Mouse (Mus musculus) hindlimb bud, embryonic 11.5 days (tissue): ENCODE results near the gene Ctsl.

Experiments
- DNase-seq: peaks from one replicate; pipeline ENCODE4 v3.0.0-alpha.2; 2012; ENCODE audit warnings: low read depth, low spot score; ENCODE audit errors: extremely low spot score

Ctsl gene

DNA sequence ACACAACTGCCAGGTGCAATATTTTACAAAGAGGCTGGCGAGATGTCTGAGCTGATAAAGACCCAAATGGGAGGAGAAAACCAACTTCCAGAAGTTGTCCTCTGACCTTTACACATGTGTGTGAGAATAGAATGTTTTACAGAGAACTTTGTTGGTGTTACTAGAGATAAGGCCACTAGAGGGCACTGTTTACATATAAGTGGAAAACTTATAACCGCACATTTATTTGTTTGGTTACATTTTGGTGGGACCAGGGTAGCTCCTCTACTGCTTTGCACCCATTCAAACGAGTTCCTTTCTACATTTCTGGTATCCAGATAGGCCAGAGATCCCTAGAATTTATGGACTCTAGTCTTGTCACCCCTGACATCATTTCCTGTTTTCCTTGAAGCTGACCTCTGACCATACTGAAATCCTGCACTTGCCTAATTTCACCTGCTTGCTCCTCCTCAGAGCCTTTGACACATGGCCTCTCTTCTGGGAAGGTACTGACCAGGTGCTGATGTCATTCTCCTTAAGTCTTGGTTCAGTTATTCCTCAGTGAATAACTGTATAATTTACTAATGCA, 55.1 kb downstream of the Ctsl start:
- DNase-seq, result peak; percentile 73

DNA sequence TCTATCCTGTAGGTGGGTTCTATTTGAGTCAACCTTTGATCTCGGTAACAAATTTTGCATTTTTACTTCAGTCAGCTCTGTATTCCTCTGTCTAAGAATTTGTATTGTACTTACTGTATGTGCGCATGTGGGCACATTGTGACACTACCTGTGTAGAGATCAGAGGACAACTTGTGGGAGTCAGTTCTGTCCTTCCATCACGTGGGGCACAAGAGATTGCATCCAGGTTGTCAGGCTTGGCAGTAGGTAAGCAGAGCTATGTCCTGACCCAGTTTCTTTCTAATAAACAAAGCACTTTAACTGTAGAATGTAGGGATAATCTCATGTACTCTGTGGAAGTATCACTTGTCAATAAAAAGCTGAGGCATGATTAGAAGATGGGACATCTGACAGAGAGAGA, 56.6 kb downstream of the Ctsl start:
- no peak for DNase-seq

DNA sequence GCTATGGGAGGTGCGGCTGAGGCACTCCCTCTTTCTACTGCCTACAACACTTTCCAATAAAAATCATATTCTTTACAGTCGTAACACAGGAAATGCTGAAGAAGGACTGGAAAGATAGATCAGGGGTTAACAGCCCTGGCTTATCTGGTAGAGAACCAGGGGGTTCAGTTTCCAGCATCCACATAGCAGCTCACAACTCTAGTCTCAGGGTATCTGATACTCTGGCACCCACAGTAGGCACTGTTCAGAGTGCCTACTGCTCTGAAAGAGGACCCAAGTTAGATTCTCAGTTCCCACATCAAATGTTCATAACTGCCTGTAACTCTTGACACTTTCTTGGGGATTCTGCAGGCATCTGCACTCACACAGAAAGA, 57.8 kb downstream of the Ctsl start:
- DNase-seq, result no peak

DNA sequence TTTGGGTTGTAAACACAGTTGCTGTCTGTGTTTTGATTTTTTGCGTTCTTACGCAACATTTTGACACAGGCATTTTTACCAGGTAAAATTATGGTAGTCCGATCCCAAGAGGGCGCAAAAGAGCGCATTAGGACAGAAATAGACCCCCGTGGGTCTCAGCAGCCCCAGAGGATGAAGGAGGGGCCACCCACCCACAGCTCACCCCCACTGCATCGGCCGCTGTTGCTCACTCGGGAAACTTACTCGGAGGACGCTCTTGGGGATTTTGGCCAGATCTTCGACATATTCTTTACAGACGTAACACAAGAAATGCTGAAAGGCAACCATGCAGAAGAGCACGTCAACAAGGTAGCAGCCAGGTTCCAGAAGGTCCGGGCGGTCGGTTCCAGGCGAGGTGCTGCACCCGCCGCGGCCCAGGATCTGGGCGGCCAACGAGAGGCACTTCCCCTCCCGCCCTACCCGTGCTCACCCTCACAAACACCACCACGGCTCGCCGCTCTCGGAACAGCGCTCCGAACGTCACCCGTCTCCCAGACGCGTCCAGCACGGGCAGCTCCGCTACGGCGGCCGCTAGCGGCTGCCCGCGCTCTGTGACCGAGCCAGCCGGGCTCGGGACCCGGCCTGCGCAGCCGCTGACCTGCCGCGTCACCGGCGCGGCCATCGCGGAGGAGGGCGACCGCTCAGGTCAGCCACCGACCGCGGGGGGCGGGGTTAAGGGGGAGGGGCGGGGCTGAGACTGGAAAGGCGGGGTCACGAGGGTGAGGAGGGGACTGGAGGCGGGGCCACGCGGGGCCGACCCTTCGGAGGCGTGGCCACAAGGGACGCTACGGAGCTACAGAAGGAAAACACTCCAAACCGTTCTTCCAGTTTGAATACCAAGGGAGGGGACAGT, 58.4 kb downstream of the Ctsl start, which contains the start of gene Aaed1:
Gene Aaed1 (minus strand): TSS at position 687 of the 892 bp plus-strand sequence.
- DNase-seq, result peak; percentile 37

DNA sequence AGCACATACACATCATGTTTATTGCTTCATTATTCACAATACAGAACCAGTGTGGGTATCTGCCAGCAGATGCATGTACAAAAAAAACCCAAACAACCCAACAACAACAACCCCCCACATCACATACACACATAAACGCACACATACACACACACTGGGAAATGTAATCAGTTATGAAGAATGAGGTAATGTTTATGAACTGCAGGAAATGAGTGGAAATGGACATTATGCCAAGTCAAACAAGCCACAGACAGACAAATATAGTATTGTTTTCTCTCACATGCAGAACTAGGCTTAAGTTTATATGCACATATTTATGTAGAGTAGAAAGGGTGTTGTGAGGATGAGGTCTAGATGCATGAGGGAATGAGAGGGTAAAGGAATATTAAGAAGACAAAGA, 59.4 kb downstream of the Ctsl start:
- DNase-seq, result no peak

DNA sequence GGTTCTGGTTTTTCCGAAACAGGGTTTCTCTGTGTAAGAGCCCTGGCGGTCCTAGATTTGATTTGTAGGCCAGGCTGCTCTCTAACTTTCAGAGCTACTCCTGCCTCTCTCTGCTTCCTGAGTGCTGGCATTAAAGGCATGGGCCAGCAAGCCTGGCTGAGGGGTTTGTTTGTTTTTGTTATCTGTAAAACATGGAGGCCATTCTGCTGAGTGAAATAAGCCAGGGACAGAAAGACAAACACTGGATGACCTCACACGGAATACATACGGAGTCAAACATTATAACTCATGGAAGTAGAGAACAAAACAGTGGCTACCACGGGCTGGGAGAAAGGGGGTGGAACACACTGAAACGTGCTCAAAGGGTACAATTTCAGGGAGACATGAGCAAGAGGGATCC, 60.1 kb downstream of the Ctsl start:
- no peak for DNase-seq

DNA sequence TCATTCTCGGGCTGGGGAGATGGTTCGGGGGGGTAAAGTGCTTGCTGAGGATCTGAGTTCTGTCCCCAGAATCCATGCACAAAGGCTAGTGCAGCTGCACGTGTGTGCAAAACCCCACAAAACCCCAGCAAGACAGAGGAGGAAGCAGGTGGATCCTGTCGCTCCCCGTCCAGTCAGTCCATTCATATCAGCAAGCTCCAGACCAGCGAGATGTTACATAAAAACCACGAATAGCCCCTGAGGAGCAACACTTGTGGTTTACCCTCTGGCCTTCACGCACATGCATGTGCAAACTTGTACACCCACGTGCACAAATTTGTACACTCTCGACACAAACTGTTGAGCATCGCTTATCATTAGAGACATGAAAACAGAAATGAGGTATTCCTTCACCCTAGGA, 60.8 kb downstream of the Ctsl start:
- no peak for DNase-seq
